Mouse (Mus musculus): ENCODE data around the gene Pgm3. TPM values are rescaled to one million over a fixed set of nuclear protein-coding genes. Genes with fewer than 3 reads are reported as not detected.
A peak's percentile ranks its signal among the peaks of the same experiment; 100 is the strongest.
"Not testable (repeated sequence)": the region's sequence is repeated elsewhere in the genome, so short reads cannot be mapped to it uniquely, and the experiment has no call there.

The Pgm3 gene
- polyA plus RNA-seq, 1 experiment from 2014 or later, result 39.4 TPM

GRCm38 (mm10) chr9:86594357-86594767 is 22.7 kb upstream of the Pgm3 start:
- H3K9me3 ChIP-seq (ENCODE audit: control insufficient read depth, low read length); DNase-seq (ENCODE audit: low spot score); H3K27me3 ChIP-seq (ENCODE audit: control insufficient read depth, insufficient read depth, low read length); H3K27ac ChIP-seq (ENCODE audit: low read depth, low read length); H3K4me3 ChIP-seq (ENCODE audit: low read depth, low read length); H3K4me2 ChIP-seq (ENCODE audit: low read depth); H3K4me1 ChIP-seq (ENCODE audit: control insufficient read depth, insufficient read depth, low read length); H3K9ac ChIP-seq (ENCODE audit: low read length); H3K36me3 ChIP-seq (ENCODE audit: control insufficient read depth, insufficient read depth, low read length); ATAC-seq (ENCODE audit: insufficient read depth, low FRiP score, low TSS enrichment): not testable (repeated sequence)
- WGBS, result 84% methylated on average over 9 of the region's 10 CpGs

DNA sequence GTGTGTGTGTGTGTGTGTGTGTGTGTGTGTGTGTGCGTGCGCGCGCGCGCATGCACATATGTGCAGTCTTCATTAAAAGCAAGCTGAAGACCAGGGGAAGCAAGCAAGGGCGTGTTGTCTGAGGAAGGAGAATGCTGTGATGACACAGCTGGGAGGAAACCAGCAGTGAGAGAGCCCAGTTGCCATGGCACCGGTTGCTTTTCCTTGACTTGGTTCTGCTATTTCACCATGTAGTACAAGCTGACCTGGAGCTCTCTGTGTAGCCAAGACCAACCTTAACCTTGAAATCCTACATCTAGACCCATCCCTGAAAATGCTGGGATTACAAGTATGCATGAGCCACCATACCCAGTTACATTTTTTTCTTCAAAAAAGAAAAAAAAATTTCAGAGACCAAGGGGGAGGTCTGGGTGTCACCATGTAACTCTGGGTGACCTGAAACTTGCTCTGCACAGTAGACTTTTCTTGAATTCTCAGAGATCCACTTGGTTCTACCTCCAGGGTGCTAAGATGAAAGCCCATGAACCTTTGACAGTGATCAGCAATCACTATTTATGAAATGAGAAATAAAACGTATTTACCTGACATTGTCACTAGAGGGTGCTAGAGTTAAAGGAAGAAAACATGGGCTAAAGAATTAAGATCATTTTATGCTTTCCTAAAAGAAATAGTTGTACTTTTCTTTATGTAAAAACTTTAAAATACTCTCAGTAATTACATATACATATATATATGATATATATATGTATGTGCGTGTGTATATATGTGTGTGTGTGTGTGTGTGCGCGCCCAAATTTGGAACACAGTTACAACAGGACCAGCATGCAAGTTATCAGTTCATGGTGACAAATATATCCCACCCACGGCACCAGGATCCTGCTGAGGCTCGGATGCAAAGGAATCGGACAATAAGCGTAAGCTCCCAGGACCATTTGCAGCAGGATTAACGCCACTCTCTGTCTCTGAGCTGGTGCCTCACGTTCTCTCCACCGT is 21.3 kb upstream of the Pgm3 start:
- Histone ChIP-seq H3K27me3 (ENCODE audit: control insufficient read depth, insufficient read depth, low read length) (no peaks in the 10 kb centered on the region), H3K36me3 (ENCODE audit: control insufficient read depth, insufficient read depth, low read length) (no peaks in the 10 kb centered on the region), H3K4me2 (ENCODE audit: low read depth) (no peak overlapping the region), H3K9ac (ENCODE audit: low read length) (no peak overlapping the region), H3K4me1 (ENCODE audit: control insufficient read depth, insufficient read depth, low read length) (no peaks in the 10 kb centered on the region), H3K27ac (ENCODE audit: low read depth, low read length) (no peak overlapping the region), H3K9me3 (ENCODE audit: control insufficient read depth, low read length) (no peaks in the 10 kb centered on the region), H3K4me3 (ENCODE audit: low read depth, low read length) (no peak overlapping the region)
- ATAC-seq (ENCODE audit: insufficient read depth, low FRiP score, low TSS enrichment) (no peak), DNase-seq (ENCODE audit: low spot score) (no peak)
- WGBS, result 79% methylated on average over 15 of the region's 19 CpGs

GRCm38 (mm10) chr9:86587019-86587795 is 15.6 kb upstream of the Pgm3 start:
- no peaks in the 10 kb centered on the region for H3K4me1 ChIP-seq (ENCODE audit: control insufficient read depth, insufficient read depth, low read length)
- H3K27me3 ChIP-seq (ENCODE audit: control insufficient read depth, insufficient read depth, low read length), result no peaks in the 10 kb centered on the region
- 94% methylated on average over 11 of the region's 11 CpGs for WGBS
- H3K9ac ChIP-seq (ENCODE audit: low read length), result no peak overlapping the region
- ATAC-seq (ENCODE audit: insufficient read depth, low FRiP score, low TSS enrichment) (no peak), DNase-seq (ENCODE audit: low spot score) (no peak)
- no peak overlapping the region for H3K27ac ChIP-seq (ENCODE audit: low read depth, low read length)
- H3K4me2 ChIP-seq (ENCODE audit: low read depth), result no peak overlapping the region
- H3K36me3 ChIP-seq (ENCODE audit: control insufficient read depth, insufficient read depth, low read length), result no peaks in the 10 kb centered on the region
- H3K4me3 ChIP-seq (ENCODE audit: low read depth, low read length), result no peak overlapping the region
- no peaks in the 10 kb centered on the region for H3K9me3 ChIP-seq (ENCODE audit: control insufficient read depth, low read length)

DNA sequence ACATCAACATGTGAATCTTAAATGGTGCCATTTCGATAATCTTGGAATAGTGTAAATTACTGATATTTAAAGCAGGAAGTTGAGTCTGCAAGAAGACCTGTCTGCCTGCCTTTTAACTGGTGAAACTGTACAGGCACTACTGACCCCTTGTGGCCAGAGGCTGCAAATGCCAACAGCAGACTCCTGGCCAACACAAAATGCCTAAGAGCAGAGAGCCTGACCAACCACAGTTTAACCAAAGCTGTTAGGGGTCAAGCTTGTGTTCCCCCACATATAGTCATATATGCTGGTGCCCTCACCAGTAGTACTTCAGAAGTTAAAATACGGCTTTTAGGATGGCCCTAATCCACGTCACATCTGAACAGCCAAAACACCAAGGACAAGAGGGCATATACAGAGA is 12.1 kb upstream of the Pgm3 start:
- H3K9ac ChIP-seq (ENCODE audit: low read length), result no peak overlapping the region
- no peak overlapping the region for H3K4me3 ChIP-seq (ENCODE audit: low read depth, low read length)
- H3K4me2 ChIP-seq (ENCODE audit: low read depth), result no peak overlapping the region
- WGBS, result 58% methylated on average over 3 of the region's 3 CpGs
- H3K27ac ChIP-seq (ENCODE audit: low read depth, low read length), result no peak overlapping the region
- H3K27me3 ChIP-seq (ENCODE audit: control insufficient read depth, insufficient read depth, low read length), result no peaks in the 10 kb centered on the region
- H3K36me3 ChIP-seq (ENCODE audit: control insufficient read depth, insufficient read depth, low read length), result no peaks in the 10 kb centered on the region
- ATAC-seq (ENCODE audit: insufficient read depth, low FRiP score, low TSS enrichment) (peak; percentile 53; the same call in 1 of the 2 replicates), DNase-seq (ENCODE audit: low spot score) (peak; percentile 69)
- no peaks in the 10 kb centered on the region for H3K4me1 ChIP-seq (ENCODE audit: control insufficient read depth, insufficient read depth, low read length)
- no peaks in the 10 kb centered on the region for H3K9me3 ChIP-seq (ENCODE audit: control insufficient read depth, low read length)

GRCm38 (mm10) chr9:86579657-86580056 is 8.0 kb upstream of the Pgm3 start:
- DNase-seq (ENCODE audit: low spot score), result no peak
- H3K9ac ChIP-seq (ENCODE audit: low read length), result no peak overlapping the region
- H3K36me3 ChIP-seq (ENCODE audit: control insufficient read depth, insufficient read depth, low read length), result no peaks in the 10 kb centered on the region
- H3K27me3 ChIP-seq (ENCODE audit: control insufficient read depth, insufficient read depth, low read length), result no peaks in the 10 kb centered on the region
- H3K4me3 ChIP-seq (ENCODE audit: low read depth, low read length), result no peak overlapping the region
- no peaks in the 10 kb centered on the region for H3K9me3 ChIP-seq (ENCODE audit: control insufficient read depth, low read length)
- no peak for ATAC-seq (ENCODE audit: insufficient read depth, low FRiP score, low TSS enrichment)
- H3K27ac ChIP-seq (ENCODE audit: low read depth, low read length), result no peak overlapping the region
- H3K4me1 ChIP-seq (ENCODE audit: control insufficient read depth, insufficient read depth, low read length), result no peaks in the 10 kb centered on the region
- H3K4me2 ChIP-seq (ENCODE audit: low read depth), result no peak overlapping the region
- 91% methylated on average over 10 of the region's 10 CpGs for WGBS

DNA sequence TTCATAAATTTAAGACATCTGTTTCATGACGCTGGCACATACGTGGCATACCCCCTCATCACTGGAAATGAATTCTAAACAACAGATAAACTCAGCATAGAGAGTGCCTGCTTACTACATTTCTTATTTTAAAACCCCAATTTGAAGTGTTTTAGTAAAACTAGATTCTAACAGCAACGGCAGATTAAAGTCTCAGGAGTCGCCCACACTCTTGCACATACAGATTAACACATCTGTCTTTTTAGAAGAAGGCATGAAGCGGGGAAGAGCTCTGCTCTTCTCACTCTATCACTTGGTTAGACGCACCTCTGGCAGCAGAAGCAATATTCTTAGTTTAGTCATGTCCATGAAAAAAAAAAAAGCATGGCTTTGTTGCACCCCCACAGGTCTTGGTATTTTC is 3.5 kb upstream of the Pgm3 start:
- H3K4me3 ChIP-seq (ENCODE audit: low read depth, low read length), result no peak overlapping the region
- no peaks in the 10 kb centered on the region for H3K9me3 ChIP-seq (ENCODE audit: control insufficient read depth, low read length)
- DNase-seq (ENCODE audit: low spot score) (no peak), ATAC-seq (ENCODE audit: insufficient read depth, low FRiP score, low TSS enrichment) (no peak)
- no peak overlapping the region for H3K9ac ChIP-seq (ENCODE audit: low read length)
- no peaks in the 10 kb centered on the region for H3K27me3 ChIP-seq (ENCODE audit: control insufficient read depth, insufficient read depth, low read length)
- H3K27ac ChIP-seq (ENCODE audit: low read depth, low read length), result no peak overlapping the region
- peaks cover 2% of the 10 kb centered on the region; the same call in 1 of the 2 replicates for H3K4me1 ChIP-seq (ENCODE audit: control insufficient read depth, insufficient read depth, low read length)
- no peaks in the 10 kb centered on the region for H3K36me3 ChIP-seq (ENCODE audit: control insufficient read depth, insufficient read depth, low read length)
- whole genome bisulfite sequencing, result 92% methylated on average over 6 of the region's 6 CpGs
- no peak overlapping the region for H3K4me2 ChIP-seq (ENCODE audit: low read depth)

DNA sequence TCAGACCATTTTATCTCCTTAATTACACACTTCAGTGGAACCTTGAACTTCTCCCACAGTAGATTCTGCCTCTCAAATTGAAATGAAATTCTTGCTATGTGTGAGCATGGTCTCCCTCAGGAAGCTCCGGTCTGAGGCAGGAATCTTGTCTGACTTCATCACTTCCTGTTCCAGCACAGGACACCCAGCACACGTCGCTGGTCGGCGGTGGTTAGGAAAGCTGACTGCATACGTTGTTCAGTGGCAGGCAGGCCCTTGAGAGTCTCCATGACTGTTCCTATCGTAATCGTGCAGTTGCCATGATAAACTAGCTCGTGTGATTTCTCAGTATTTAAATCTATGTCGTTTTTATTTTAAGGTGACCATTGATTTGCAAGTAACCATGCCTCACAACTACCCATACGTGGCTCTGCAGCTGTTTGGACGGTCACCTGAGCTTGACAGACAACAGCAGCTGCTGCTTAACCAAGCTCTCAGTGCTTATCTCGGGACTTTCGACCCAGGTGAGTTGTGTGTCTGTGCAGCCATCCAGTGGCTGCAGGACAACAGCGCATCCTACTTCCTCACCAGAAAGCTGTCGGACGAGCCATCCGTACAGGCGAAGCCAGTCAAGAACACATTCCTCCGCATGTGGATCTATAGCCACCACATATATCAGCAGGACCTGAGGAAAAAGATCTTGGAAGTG is 2.1 kb upstream of the Pgm3 start:
- no peaks in the 10 kb centered on the region for H3K36me3 ChIP-seq (ENCODE audit: control insufficient read depth, insufficient read depth, low read length)
- no peak for ATAC-seq (ENCODE audit: insufficient read depth, low FRiP score, low TSS enrichment)
- H3K27me3 ChIP-seq (ENCODE audit: control insufficient read depth, insufficient read depth, low read length), result no peaks in the 10 kb centered on the region
- no peaks in the 10 kb centered on the region for H3K9me3 ChIP-seq (ENCODE audit: control insufficient read depth, low read length)
- H3K4me3 ChIP-seq (ENCODE audit: low read depth, low read length), result no peak overlapping the region
- H3K27ac ChIP-seq (ENCODE audit: low read depth, low read length), result no peak overlapping the region
- 86% methylated on average over 20 of the region's 20 CpGs for WGBS
- no peak overlapping the region for H3K4me2 ChIP-seq (ENCODE audit: low read depth)
- no peak overlapping the region for H3K9ac ChIP-seq (ENCODE audit: low read length)
- H3K4me1 ChIP-seq (ENCODE audit: control insufficient read depth, insufficient read depth, low read length), result peaks cover 2% of the 10 kb centered on the region; the same call in 1 of the 2 replicates
- no peak for DNase-seq (ENCODE audit: low spot score)

DNA sequence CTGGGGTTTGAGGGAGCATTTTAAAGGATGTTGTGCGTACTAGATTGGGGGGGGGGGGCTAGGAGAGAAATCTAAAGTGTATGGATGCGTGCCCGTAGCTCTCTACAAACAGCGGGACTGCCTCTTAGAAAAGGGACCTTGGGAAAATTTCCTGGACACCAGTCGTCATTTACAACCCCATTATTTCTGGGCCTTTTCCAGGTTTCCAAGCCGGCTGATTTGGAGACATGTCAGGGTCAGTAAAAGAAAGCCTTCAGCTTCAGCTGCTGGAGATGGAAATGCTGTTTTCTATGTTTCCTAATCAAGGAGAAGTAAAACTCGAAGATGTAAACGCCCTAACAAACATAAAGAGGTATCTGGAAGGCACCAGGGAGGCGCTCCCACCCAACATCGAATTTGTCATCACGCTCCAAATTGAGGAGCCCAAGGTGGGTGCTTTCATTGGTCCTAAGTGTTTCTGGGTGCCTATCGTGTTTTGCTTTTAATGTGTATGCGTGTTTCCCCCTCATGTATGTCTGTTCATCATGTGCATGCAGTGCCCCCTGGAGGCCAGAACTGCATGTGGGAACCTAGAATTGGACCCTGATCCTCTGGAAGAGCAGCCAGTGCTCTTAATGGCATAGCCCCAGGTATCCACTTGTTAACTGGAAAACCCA is 1.1 kb upstream of the Pgm3 start:
- no peaks in the 10 kb centered on the region for H3K9me3 ChIP-seq (ENCODE audit: control insufficient read depth, low read length)
- H3K27ac ChIP-seq (ENCODE audit: low read depth, low read length), result no peak overlapping the region
- DNase-seq (ENCODE audit: low spot score), result peak; percentile 83
- WGBS, result 10% methylated on average over 13 of the region's 13 CpGs
- no peaks in the 10 kb centered on the region for H3K36me3 ChIP-seq (ENCODE audit: control insufficient read depth, insufficient read depth, low read length)
- H3K4me3 ChIP-seq (ENCODE audit: low read depth, low read length), result peak overlapping the region; percentile 66
- H3K4me1 ChIP-seq (ENCODE audit: control insufficient read depth, insufficient read depth, low read length), result peaks cover 2% of the 10 kb centered on the region; the same call in 1 of the 2 replicates
- no peaks in the 10 kb centered on the region for H3K27me3 ChIP-seq (ENCODE audit: control insufficient read depth, insufficient read depth, low read length)
- no peak overlapping the region for H3K9ac ChIP-seq (ENCODE audit: low read length)
- peak; percentile 24; the same call in 1 of the 2 replicates for ATAC-seq (ENCODE audit: insufficient read depth, low FRiP score, low TSS enrichment)
- H3K4me2 ChIP-seq (ENCODE audit: low read depth), result peak overlapping the region; percentile 96
